Mouse (Mus musculus) heart, embryonic 11.5 days (tissue): ENCODE results near the gene Ptk7. TPM values are rescaled to one million over a fixed set of nuclear protein-coding genes. Genes with fewer than 3 reads are reported as not detected.
"Not testable (repeated sequence)": the region's sequence is repeated elsewhere in the genome, so short reads cannot be mapped to it uniquely, and the experiment has no call there.

Experiments used
- ATAC-seq: fragments of 200-750 bp; cut with Nextera tagmentation; replicated peaks from 2 replicates; pipeline ENCODE4 v1.8.0; 2017; ENCODE audit warnings: moderate library complexity; ENCODE audit not compliant: insufficient number of reproducible peaks, low FRiP score, low TSS enrichment
- H3K27ac ChIP-seq: fragments of 300-500 bp; sonication (generic); 2 replicates; pipeline ENCODE4 v1.5.1; 2014; ENCODE audit warnings: mild to moderate bottlenecking, low read depth, low read length
- H3K27me3 ChIP-seq: fragments of 300-500 bp; sonication (generic); 2 replicates; pipeline ENCODE4 v1.6.1; 2014; ENCODE audit warnings: mild to moderate bottlenecking, low read length, mixed read lengths; ENCODE audit not compliant: control insufficient read depth, insufficient read depth
- H3K36me3 ChIP-seq: fragments of 300-500 bp; sonication (generic); 2 replicates; pipeline ENCODE4 v1.6.1; 2014; ENCODE audit warnings: mild to moderate bottlenecking, low read length, moderate library complexity, mixed read lengths; ENCODE audit not compliant: control insufficient read depth, insufficient read depth
- H3K4me1 ChIP-seq: fragments of 300-500 bp; sonication (generic); 2 replicates; pipeline ENCODE4 v1.6.1; 2014; ENCODE audit warnings: low read length; ENCODE audit not compliant: control insufficient read depth, insufficient read depth
- H3K4me2 ChIP-seq: fragments of 300-500 bp; sonication (generic); 2 replicates; pipeline ENCODE4 v1.6.1; 2014; ENCODE audit warnings: mild to moderate bottlenecking, moderate library complexity
- H3K4me3 ChIP-seq: fragments of 300-500 bp; sonication (generic); 2 replicates; pipeline ENCODE4 v1.5.1; 2014; ENCODE audit warnings: low read depth, low read length
- H3K9ac ChIP-seq: fragments of 300-500 bp; sonication (generic); 2 replicates; pipeline ENCODE4 v1.6.1; 2014; ENCODE audit warnings: mild to moderate bottlenecking, low read depth, low read length, moderate library complexity
- H3K9me3 ChIP-seq: fragments of 300-500 bp; sonication (generic); replicated peaks from 2 replicates; pipeline ENCODE4 v1.6.1; 2016; ENCODE audit warnings: low read length; ENCODE audit not compliant: control insufficient read depth
- WGBS: fragments of 180-500 bp; shearing (Covaris S2); extraction: QIAGEN DNeasy Blood & Tissue Kit; methylation state at CpG from one replicate; pipeline ENCODE4 v1.1.7; 2014; ENCODE audit not compliant: insufficient replicate concordance; 5-methylcytosine and 5-hydroxymethylcytosine counted together
- polyA plus RNA-seq: library from polyadenylated mRNA; unstranded; fragments of >200 nt; fragmentation: Nextera tagmentation; extraction: Ambion mirVana; gene quantifications from 2 replicates; pipeline ENCODE4 v1.2.1, GENCODE M21; 2014

Gene Ptk7
- polyA plus RNA-seq, 1 experiment from 2014 or later = 18.8 TPM

DNA sequence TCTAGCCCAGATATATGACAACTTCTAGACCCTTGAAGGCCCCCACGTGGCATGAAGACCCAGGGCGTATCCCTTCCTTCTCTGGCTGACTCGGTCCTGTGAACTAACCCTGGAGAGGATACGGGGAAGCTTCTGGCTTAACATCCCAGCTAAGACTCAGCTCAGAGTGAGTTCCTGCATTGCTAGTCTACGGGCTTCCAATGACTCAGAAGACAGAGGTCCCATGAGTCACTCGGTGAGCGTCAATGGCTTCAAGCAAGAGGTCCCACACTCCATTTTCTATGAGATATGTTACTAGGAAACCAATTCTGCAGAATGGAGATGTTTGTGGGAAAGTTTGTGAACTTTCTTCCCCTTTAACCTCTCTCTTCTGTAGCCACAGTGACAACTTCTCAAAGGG, 54.8 kb downstream of the Ptk7 start:
- Histone ChIP-seq H3K9ac (no peak overlapping the region), H3K36me3 (peaks cover 62% of the 10 kb centered on the region), H3K4me2 (no peak overlapping the region), H3K27ac (no peak overlapping the region), H3K27me3 (no peaks in the 10 kb centered on the region), H3K4me1 (no peaks in the 10 kb centered on the region), H3K9me3 (no peaks in the 10 kb centered on the region), H3K4me3 (no peak overlapping the region)
- no peak for ATAC-seq
- 90% methylated on average over 7 of the region's 7 CpGs for whole genome bisulfite sequencing

DNA sequence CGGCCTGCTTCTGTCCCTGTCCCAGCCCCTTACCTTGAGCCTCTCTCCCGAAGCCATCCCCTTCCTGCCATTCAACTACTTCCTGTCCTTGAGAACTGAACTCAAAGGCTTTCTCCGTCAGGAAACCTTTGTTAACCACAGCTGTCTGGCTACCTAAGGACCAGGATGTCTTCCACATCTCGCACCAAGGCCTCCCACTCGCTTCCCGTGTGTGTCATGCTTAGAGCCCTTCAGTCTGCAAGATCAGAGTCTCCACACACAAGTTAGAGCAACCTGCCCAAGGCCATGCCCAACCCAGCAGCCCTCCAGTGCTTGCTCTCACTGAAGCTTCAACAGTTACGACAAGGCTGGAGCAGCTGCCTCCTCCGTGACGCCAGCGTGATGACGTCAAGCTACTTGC, 58.3 kb downstream of the Ptk7 start:
- Histone ChIP-seq H3K27me3 (no peaks in the 10 kb centered on the region), H3K4me1 (no peaks in the 10 kb centered on the region), H3K9ac (no peak overlapping the region), H3K4me2 (no peak overlapping the region), H3K27ac (no peak overlapping the region), H3K36me3 (peaks cover 54% of the 10 kb centered on the region), H3K9me3 (no peaks in the 10 kb centered on the region), H3K4me3 (no peak overlapping the region)
- 74% methylated on average over 11 of the region's 11 CpGs for WGBS
- ATAC-seq = no peak

DNA sequence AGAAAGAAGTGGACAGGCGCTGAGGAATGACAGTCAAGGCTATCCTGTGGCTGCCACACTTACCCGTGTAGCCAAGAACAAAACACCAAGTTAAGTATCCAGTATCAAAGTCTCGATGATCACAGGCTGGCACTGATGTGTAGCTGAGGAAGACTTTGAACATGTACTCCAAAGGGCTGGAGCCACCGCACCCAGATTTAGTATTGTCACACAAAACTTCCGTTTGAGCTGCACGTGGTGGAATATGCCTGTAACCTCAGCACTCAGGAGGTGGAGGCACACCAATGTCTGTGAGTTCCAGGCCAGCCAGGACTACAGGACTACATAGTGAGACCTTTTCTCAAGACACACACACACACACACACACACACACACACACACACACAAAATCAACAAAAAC, 70.2 kb downstream of the Ptk7 start:
- peaks cover 11% of the 10 kb centered on the region for H3K4me1 ChIP-seq
- WGBS = 85% methylated on average over 6 of the region's 6 CpGs
- no peak overlapping the region for H3K4me2 ChIP-seq
- no peak overlapping the region for H3K4me3 ChIP-seq
- no peaks in the 10 kb centered on the region for H3K9me3 ChIP-seq
- H3K27ac ChIP-seq = no peak overlapping the region
- no peak for ATAC-seq
- no peaks in the 10 kb centered on the region for H3K27me3 ChIP-seq
- H3K9ac ChIP-seq = no peak overlapping the region
- H3K36me3 ChIP-seq = peaks cover 6% of the 10 kb centered on the region

DNA sequence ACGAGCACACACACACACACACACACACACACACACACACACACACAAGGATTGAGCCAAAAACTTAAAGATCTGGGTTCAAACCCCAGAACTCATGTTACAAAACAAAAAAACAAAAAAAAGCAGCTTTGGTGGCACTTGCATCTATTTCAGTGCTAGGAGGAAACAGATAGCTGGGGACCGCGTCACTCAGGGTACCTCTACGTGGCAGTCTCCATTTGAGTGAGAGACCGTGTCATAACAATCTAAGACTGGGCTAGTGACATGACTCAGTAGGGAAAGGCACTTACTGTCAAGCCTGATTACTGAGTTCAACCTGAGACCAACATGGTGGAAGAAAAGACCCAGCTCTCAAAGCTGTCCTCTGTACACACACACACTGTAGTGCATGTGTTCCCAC, 71.2 kb downstream of the Ptk7 start:
- WGBS = 76% methylated on average over 5 of the region's 5 CpGs
- H3K36me3 ChIP-seq = no peaks in the 10 kb centered on the region
- no peak overlapping the region for H3K9ac ChIP-seq
- H3K4me3 ChIP-seq = no peak overlapping the region
- ATAC-seq = no peak
- no peak overlapping the region for H3K4me2 ChIP-seq
- H3K9me3 ChIP-seq = no peaks in the 10 kb centered on the region
- no peaks in the 10 kb centered on the region for H3K27me3 ChIP-seq
- H3K27ac ChIP-seq = no peak overlapping the region
- H3K4me1 ChIP-seq = peaks cover 21% of the 10 kb centered on the region

DNA sequence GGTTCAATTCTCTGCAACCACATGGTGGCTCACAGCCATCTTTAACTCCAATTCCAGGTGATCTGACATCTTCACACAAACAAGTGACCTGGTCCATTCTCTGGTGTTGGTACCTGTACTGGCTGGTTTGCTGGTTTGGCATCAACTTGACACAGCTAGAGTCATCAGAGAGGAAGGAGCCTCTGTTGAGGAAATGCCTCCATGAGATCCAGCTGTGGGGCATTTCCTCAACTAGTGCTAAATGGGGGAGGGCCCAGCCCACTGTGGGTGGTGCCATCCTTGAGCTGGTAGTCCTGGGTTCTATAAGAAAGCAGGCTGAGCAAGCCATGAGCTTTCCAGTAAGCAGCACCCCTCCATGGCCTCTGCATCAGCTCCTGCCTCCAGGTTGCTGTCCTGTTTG, 72.0 kb downstream of the Ptk7 start:
- Histone ChIP-seq H3K27ac (peak overlapping the region; percentile 98), H3K4me2 (peak overlapping the region; percentile 14; the same call in 1 of the 2 replicates), H3K4me1 (peaks cover 27% of the 10 kb centered on the region)
- H3K4me3 ChIP-seq, H3K36me3 ChIP-seq, H3K9me3 ChIP-seq, ATAC-seq, H3K27me3 ChIP-seq, H3K9ac ChIP-seq: not testable (repeated sequence)

DNA sequence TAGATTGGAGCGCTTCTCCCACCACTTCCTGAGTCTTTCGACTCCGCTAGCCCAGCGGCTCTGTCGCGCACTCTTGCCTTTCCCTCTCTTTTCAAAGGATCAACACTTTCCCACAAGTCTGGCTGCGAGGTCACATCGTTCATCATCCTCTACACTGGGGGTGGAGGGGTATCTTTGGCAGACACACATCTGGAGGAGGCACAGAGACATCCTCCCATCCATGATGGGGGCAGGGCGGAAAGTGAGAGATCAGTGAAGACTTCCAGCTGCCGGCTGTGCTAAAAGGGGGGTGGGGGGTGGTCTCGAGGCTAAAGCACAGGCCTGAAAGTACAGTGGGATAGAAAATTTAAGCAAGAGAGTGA, 72.7 kb downstream of the Ptk7 start:
- WGBS = 0% methylated on average over 11 of the region's 11 CpGs
- ATAC-seq = peak; percentile 27; the same call in 1 of the 2 replicates
- Histone ChIP-seq H3K4me3 (peak overlapping the region; percentile 92), H3K9ac (peak overlapping the region; percentile 78), H3K27me3 (no peaks in the 10 kb centered on the region), H3K4me2 (peak overlapping the region; percentile 82), H3K4me1 (peaks cover 29% of the 10 kb centered on the region), H3K36me3 (peaks cover 7% of the 10 kb centered on the region; the same call in 1 of the 2 replicates), H3K9me3 (no peaks in the 10 kb centered on the region), H3K27ac (peak overlapping the region; percentile 98)

DNA sequence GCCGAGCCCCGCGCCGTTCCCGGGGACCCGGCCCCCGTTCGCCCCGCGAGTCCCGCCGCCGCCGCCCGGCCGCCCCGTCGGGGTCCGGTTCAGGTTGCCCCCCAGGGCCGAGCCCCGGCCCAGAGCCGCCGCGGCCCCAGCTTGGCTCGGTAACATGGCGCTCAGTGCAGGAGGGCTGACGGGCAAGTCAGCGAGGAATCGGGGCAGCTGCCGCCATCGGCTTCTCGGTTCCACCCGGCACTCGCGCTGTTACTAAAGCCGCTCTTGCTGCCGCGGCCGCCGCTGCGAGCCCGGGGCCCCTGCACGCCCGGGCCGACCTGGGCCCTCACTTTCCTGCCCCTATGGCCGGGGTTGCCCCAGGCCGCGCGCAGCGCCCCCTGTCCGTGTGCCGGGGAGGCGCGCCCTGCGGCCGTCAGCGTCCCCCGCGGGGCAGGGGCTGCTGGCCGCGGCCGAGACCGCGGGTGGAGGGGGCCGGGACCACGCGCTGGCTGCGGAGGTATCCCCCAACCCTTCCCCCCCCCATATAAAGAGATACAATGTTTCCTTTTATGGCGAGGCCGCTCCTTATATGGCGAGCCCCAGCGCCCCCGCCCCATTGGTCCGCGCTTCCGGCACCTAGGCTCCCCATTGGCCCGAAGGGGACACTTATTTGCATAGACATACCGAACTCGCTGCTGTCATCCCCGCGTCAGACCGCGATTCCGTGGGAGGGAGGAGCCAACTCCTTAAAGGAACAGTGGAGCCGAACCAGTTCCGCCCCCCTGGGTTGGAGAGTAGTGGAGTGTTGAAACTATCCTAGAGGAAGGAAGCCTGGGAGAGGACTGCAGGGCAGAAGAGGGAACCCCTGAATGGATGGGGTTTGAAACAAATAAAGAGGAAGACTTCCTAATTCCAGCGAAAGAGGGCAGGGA, 73.4 kb downstream of the Ptk7 start, which contains the start of gene Srf:
TSS of gene Srf (minus strand) at position 503 of the 911 bp plus-strand sequence.
- H3K27me3 ChIP-seq = no peaks in the 10 kb centered on the region
- ATAC-seq = peak; percentile 90
- H3K36me3 ChIP-seq = peaks cover 13% of the 10 kb centered on the region; the same call in 1 of the 2 replicates
- H3K4me3 ChIP-seq = peak within 1 kb of the TSS; percentile 92
- under 1% methylated on average over 67 of the region's 87 CpGs for WGBS
- peak within 1 kb of the TSS; percentile 82 for H3K4me2 ChIP-seq
- H3K9ac ChIP-seq = peak within 1 kb of the TSS; percentile 100
- peak within 1 kb of the TSS; percentile 98 for H3K27ac ChIP-seq
- no peaks in the 10 kb centered on the region for H3K9me3 ChIP-seq
- H3K4me1 ChIP-seq = peaks cover 29% of the 10 kb centered on the region

DNA sequence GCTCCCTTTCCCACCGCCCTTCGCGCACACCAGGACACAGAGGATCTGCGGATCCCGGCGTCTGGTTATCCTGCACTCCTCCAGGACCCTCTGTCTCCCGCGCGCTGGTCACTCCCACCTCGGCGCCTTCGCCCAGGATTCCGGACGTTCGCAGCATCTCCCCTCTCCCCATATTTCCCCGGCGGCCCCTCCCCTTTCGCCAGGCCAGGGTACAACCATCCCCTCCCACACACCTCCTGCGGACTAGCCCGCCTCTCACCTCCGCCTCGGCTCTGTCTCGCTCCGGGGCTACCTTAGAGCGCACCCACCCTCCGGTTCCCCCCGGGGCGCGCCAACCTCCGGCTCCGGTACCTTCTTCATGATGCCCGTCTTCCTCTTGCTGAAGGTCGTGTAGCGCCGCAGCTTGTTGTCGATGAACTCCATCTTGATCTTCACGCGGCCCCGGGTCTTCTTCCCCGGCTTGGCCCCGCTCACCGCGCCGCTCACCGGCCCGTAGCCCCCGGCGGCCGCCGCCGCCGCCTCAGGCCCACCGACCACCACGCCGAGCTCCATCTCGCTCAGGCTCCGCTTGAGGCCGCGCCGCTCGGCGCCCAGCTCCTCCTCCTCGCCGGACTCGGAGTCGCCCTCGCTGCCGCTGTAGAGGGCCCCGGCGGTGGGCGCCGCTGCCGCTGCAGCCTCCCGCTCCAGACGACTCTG, 74.2 kb downstream of the Ptk7 start:
- Histone ChIP-seq H3K9me3 (no peaks in the 10 kb centered on the region), H3K27me3 (no peaks in the 10 kb centered on the region), H3K9ac (peak overlapping the region; percentile 100), H3K4me3 (peak overlapping the region; percentile 92), H3K36me3 (peaks cover 21% of the 10 kb centered on the region; the same call in 1 of the 2 replicates), H3K27ac (peak overlapping the region; percentile 98), H3K4me1 (peaks cover 29% of the 10 kb centered on the region), H3K4me2 (peak overlapping the region; percentile 82)
- ATAC-seq = no peak
- under 1% methylated on average over 71 of the region's 75 CpGs for WGBS
